Mouse (Mus musculus) intestine, embryonic 14.5 days (tissue): Measurements from ENCODE around the gene Cldn14. TPM values are rescaled to one million over a fixed set of nuclear protein-coding genes. Genes with fewer than 3 reads are reported as not detected.

Source experiments
- ATAC-seq: fragments of 200-750 bp; cut with Nextera tagmentation; replicated peaks from 2 replicates; pipeline ENCODE4 v1.8.0; 2017; ENCODE audit warnings: low read depth, moderate number of reproducible peaks, moderate TSS enrichment, moderate library complexity; ENCODE audit not compliant: low FRiP score, low TSS enrichment
- DNase-seq: peaks from one replicate; pipeline ENCODE4 v3.0.0-alpha.2; 2018; ENCODE audit warnings: low spot score
- H3K27ac ChIP-seq: fragments of 300-500 bp; sonication (generic); 2 replicates; pipeline ENCODE4 v1.5.1; 2014; ENCODE audit warnings: low read depth, mild to moderate bottlenecking, control low read depth
- H3K27me3 ChIP-seq: fragments of 300-500 bp; sonication (generic); replicated peaks from 2 replicates; pipeline ENCODE4 v1.6.1; 2014; ENCODE audit warnings: low read length, control low read depth; ENCODE audit not compliant: control insufficient read depth, insufficient read depth
- H3K36me3 ChIP-seq: fragments of 300-500 bp; sonication (generic); 2 replicates; pipeline ENCODE4 v1.6.1; 2014; ENCODE audit warnings: low read length, control low read depth; ENCODE audit not compliant: control insufficient read depth, insufficient read depth
- H3K4me1 ChIP-seq: fragments of 300-500 bp; sonication (generic); replicated peaks from 2 replicates; pipeline ENCODE4 v1.6.1; 2014; ENCODE audit warnings: low read length, control low read depth, mixed read lengths; ENCODE audit not compliant: control insufficient read depth, insufficient read depth
- H3K4me2 ChIP-seq: fragments of 300-500 bp; sonication (generic); 2 replicates; pipeline ENCODE4 v1.6.1; 2014; ENCODE audit warnings: low read length
- H3K4me3 ChIP-seq: fragments of 300-500 bp; sonication (generic); 2 replicates; pipeline ENCODE4 v1.5.1; 2014; ENCODE audit warnings: low read depth, low read length, control low read depth, mixed read lengths
- H3K9ac ChIP-seq: fragments of 300-500 bp; sonication (generic); 2 replicates; pipeline ENCODE4 v1.6.1; 2014; ENCODE audit warnings: mild to moderate bottlenecking, low read length
- H3K9me3 ChIP-seq: fragments of 300-500 bp; sonication (generic); 2 replicates; pipeline ENCODE4 v1.6.1; 2016; ENCODE audit warnings: low read length, control low read depth; ENCODE audit not compliant: control insufficient read depth
- WGBS: fragments of 180-500 bp; shearing (Covaris S2); extraction: QIAGEN DNeasy Blood & Tissue Kit; methylation state at CpG from one replicate; pipeline ENCODE4 v1.1.7; 2014; 5-methylcytosine and 5-hydroxymethylcytosine counted together
- polyA plus RNA-seq: library from polyadenylated mRNA; unstranded; fragments of >200 nt; fragmentation: Nextera tagmentation; extraction: Ambion mirVana; gene quantifications from 2 replicates; pipeline ENCODE4 v1.2.1, GENCODE M21; 2014

The Cldn14 gene
- polyA plus RNA-seq, 1 experiment from 2014 or later, result 0.14 TPM

- H3K4me3 ChIP-seq, result peak overlapping the region; percentile 69
- peak overlapping the region; percentile 69 for H3K9ac ChIP-seq
- H3K4me1 ChIP-seq, result peaks cover 4% of the 10 kb centered on the region
- no peak overlapping the region for H3K27ac ChIP-seq
- peaks cover 25% of the 10 kb centered on the region for H3K36me3 ChIP-seq
- no peaks in the 10 kb centered on the region for H3K27me3 ChIP-seq
- peak overlapping the region; percentile 69 for H3K4me2 ChIP-seq
- H3K9me3 ChIP-seq, result no peaks in the 10 kb centered on the region
- DNase-seq (no peak), ATAC-seq (no peak)
- WGBS, result 48% methylated on average over 5 of the region's 5 CpGs
Measured at GRCm38 (mm10) chr16:93884722-93885113, 123.9 kb downstream of the Cldn14 start.

GRCm38 (mm10) chr16:93884086-93884721 is 124.4 kb downstream of the Cldn14 start:
- 0 out of 2 replicates have a peak overlapping the region, but pooled peaks have one; percentile 38 for H3K27ac ChIP-seq
- peaks cover 20% of the 10 kb centered on the region for H3K36me3 ChIP-seq
- H3K4me2 ChIP-seq, result peak overlapping the region; percentile 69
- DNase-seq, result peak; percentile 81
- H3K9ac ChIP-seq, result peak overlapping the region; percentile 69
- H3K9me3 ChIP-seq, result no peaks in the 10 kb centered on the region
- H3K27me3 ChIP-seq, result no peaks in the 10 kb centered on the region
- H3K4me3 ChIP-seq, result peak overlapping the region; percentile 69
- peaks cover 4% of the 10 kb centered on the region for H3K4me1 ChIP-seq
- WGBS, result under 1% methylated on average over 43 of the region's 43 CpGs
- ATAC-seq, result peak; percentile 72

- Histone ChIP-seq H3K4me2 (peak within 1 kb of the TSS; percentile 69), H3K9me3 (no peaks in the 10 kb centered on the region), H3K27me3 (no peaks in the 10 kb centered on the region), H3K27ac (0 out of 2 replicates have a peak within 1 kb of the TSS, but pooled peaks have one; percentile 38), H3K9ac (peak within 1 kb of the TSS; percentile 69), H3K4me1 (peaks cover 4% of the 10 kb centered on the region), H3K4me3 (peak within 1 kb of the TSS; percentile 69), H3K36me3 (peaks cover 15% of the 10 kb centered on the region)
- DNase-seq (peak; percentile 100), ATAC-seq (peak; percentile 94)
- WGBS, result 0% methylated on average over 54 of the region's 54 CpGs
Measured at GRCm38 (mm10) chr16:93883423-93884085, 125.1 kb downstream of the Cldn14 start, which contains the start of gene Chaf1b. TSS of gene Chaf1b (plus strand) at chr16:93883901.

- Histone ChIP-seq H3K36me3 (peaks cover 47% of the 10 kb centered on the region), H3K4me2 (no peak overlapping the region), H3K9me3 (no peaks in the 10 kb centered on the region), H3K4me3 (no peak overlapping the region), H3K27me3 (no peaks in the 10 kb centered on the region), H3K27ac (no peak overlapping the region), H3K9ac (no peak overlapping the region), H3K4me1 (no peaks in the 10 kb centered on the region)
- DNase-seq (no peak), ATAC-seq (no peak)
- WGBS, result 88% methylated on average over 6 of the region's 6 CpGs
Measured at GRCm38 (mm10) chr16:93877612-93878380, 130.8 kb downstream of the Cldn14 start.

GRCm38 (mm10) chr16:93874841-93875240 is 133.8 kb downstream of the Cldn14 start:
- H3K27ac ChIP-seq, result no peak overlapping the region
- H3K27me3 ChIP-seq, result no peaks in the 10 kb centered on the region
- H3K9me3 ChIP-seq, result no peaks in the 10 kb centered on the region
- peaks cover 77% of the 10 kb centered on the region for H3K36me3 ChIP-seq
- ATAC-seq (no peak), DNase-seq (no peak)
- no peak overlapping the region for H3K4me2 ChIP-seq
- WGBS, result 81% methylated on average over 13 of the region's 13 CpGs
- no peaks in the 10 kb centered on the region for H3K4me1 ChIP-seq
- H3K4me3 ChIP-seq, result no peak overlapping the region
- no peak overlapping the region for H3K9ac ChIP-seq

Other genes with a start within 250 kb of the Cldn14 start
- 36.8 and 37.3 TPM in 2 replicates for gene Morc3, start 176.7 kb downstream of the Cldn14 start, polyA plus RNA-seq
- 81.4 and 88.8 TPM in 2 replicates for gene Chaf1b, start 124.9 kb downstream of the Cldn14 start, polyA plus RNA-seq
- not detected in 2 replicates for gene Sim2, start 76.1 kb upstream of the Cldn14 start, polyA plus RNA-seq